Comparison of ENCODE assay signal across 8 mouse cellular contexts in genomic region chr17:30197280-30198030, GRCm38 (mm10).
DNase-seq lines count a peak whose midpoint lies in the region; ATAC-seq and TF ChIP-seq lines count a peak whose summit lies in the region.

No protein-coding gene starts in this region.

- peak overlapping the region; percentile 87 for H3K27ac ChIP-seq in heart, embryonic 11.5 days (ENCODE audit: low read depth, low read length)
- H3K27ac ChIP-seq in heart, embryonic 16.5 days (ENCODE audit: low read length): peak overlapping the region; percentile 86

- H3K79me2 ChIP-seq in myocyte (ENCODE audit: control insufficient read depth, insufficient read depth): peaks cover 50% of the 10 kb centered on the region

- no peak overlapping the region for H3K4me3 ChIP-seq in heart, embryonic 11.5 days (ENCODE audit: low read depth, low read length)
- H3K4me3 ChIP-seq in heart, embryonic 16.5 days (ENCODE audit: low read length): no peak overlapping the region
- H3K4me3 ChIP-seq in myocyte: no peak overlapping the region

- intact Hi-C loops in heart, postnatal 14 days (cut with DNase I): loop anchor here (5.0 kb wide), 2 partner anchors 85 to 175 kb away; no protein-coding TSS in a partner anchor

- no peak overlapping the region for H3ac ChIP-seq in myocyte (ENCODE audit: control insufficient read depth, insufficient read length)

- no peaks in the 10 kb centered on the region for H3K9me3 ChIP-seq in heart, embryonic 11.5 days (replicated peaks; ENCODE audit: control insufficient read depth, low read length)
- H3K9me3 ChIP-seq in heart, embryonic 16.5 days (replicated peaks; ENCODE audit: control insufficient read depth, low read length): no peaks in the 10 kb centered on the region

- no peak for ATAC-seq in heart, embryonic 11.5 days (replicated peaks; ENCODE audit: insufficient number of reproducible peaks, low FRiP score, low TSS enrichment)
- ATAC-seq in heart, embryonic 16.5 days (replicated peaks; ENCODE audit: extremely low read depth, insufficient read depth, low FRiP score): no peak

- DNase-seq in heart, postnatal 14 days: no peak
- DNase-seq in spleen, adult 18-20 months: peak; percentile 28 to 46
- DNase-seq in spleen, adult 12 weeks (ENCODE audit: low spot score): no peak
- DNase-seq in frontal cortex, adult 2 months (ENCODE audit: extremely low spot score in 1 of 2, low spot score in 1 of 2): no peak
- DNase-seq in embryo, embryonic 10 days (ENCODE audit: low spot score): no peak

- H3K27me3 ChIP-seq in heart, embryonic 11.5 days (ENCODE audit: control insufficient read depth, insufficient read depth, low read length): no peaks in the 10 kb centered on the region
- no peaks in the 10 kb centered on the region for H3K27me3 ChIP-seq in heart, embryonic 16.5 days (ENCODE audit: control insufficient read depth, insufficient read depth, low read length)
- no peaks in the 10 kb centered on the region for H3K27me3 ChIP-seq in myocyte (ENCODE audit: control insufficient read depth, insufficient read depth, insufficient read length)

- peak overlapping the region; percentile 13; the same call in 1 of the 2 replicates for H3K9ac ChIP-seq in heart, embryonic 11.5 days (ENCODE audit: low read depth, low read length)
- H3K9ac ChIP-seq in heart, embryonic 16.5 days (ENCODE audit: low read length): peak overlapping the region; percentile 50

- WGBS in heart, embryonic 11.5 days (ENCODE audit: insufficient replicate concordance): 52% methylated on average over 12 of the region's 12 CpGs
- 44% methylated on average over 12 of the region's 12 CpGs for WGBS in heart, embryonic 16.5 days

- no peak for TF ChIP-seq POLR2A in myocyte (IDR thresholded peaks at IDR 0.05; ENCODE audit: insufficient read length, low read depth)

- H3K4me1 ChIP-seq in heart, embryonic 11.5 days (ENCODE audit: control insufficient read depth, insufficient read depth, low read length): peaks cover 97% of the 10 kb centered on the region
- H3K4me1 ChIP-seq in heart, embryonic 16.5 days (ENCODE audit: control insufficient read depth, insufficient read depth, low read length): peaks cover 88% of the 10 kb centered on the region

- no peaks in the 10 kb centered on the region for H3K36me3 ChIP-seq in heart, embryonic 11.5 days (ENCODE audit: control insufficient read depth, insufficient read depth, low read length)
- peaks cover 3% of the 10 kb centered on the region for H3K36me3 ChIP-seq in heart, embryonic 16.5 days (ENCODE audit: control insufficient read depth, insufficient read depth)
- H3K36me3 ChIP-seq in myocyte (ENCODE audit: control insufficient read depth, insufficient read depth): peaks cover 10% of the 10 kb centered on the region

- H3K4me2 ChIP-seq in heart, embryonic 11.5 days: peak overlapping the region; percentile 34
- H3K4me2 ChIP-seq in heart, embryonic 16.5 days (ENCODE audit: low read depth, low read length): peak overlapping the region; percentile 31
- no peak overlapping the region for H3K4me2 ChIP-seq in myocyte (ENCODE audit: low read depth)

TF ChIP-seq in myocyte, 11 proteins besides CTCF, POLR2A, EP300 and RAD21:
- TF ChIP-seq MYOG (IDR thresholded peaks at IDR 0.05; ENCODE audit: control insufficient read depth in 1 of 3, insufficient read depth in 1 of 3, insufficient read length in 2 of 3, low read depth in 2 of 3) (peak in 1 of 3 experiments; percentile 35), E2F4 (IDR thresholded peaks at IDR 0.05; ENCODE audit: insufficient read depth) (no peak), CEBPB (IDR thresholded peaks at IDR 0.05; ENCODE audit: insufficient read depth, poor library complexity, severe bottlenecking) (no peak), SRF (IDR thresholded peaks at IDR 0.05; ENCODE audit: control insufficient read depth, insufficient read length, low read depth) (no peak), MYOD1 (IDR thresholded peaks at IDR 0.05; ENCODE audit: control insufficient read depth in 1 of 3, insufficient read length in 2 of 3, low read depth in 2 of 3) (peak in 2 of 3 experiments; percentile 3 to 39), USF1 (IDR thresholded peaks at IDR 0.05; ENCODE audit: low read depth) (no peak), REST (IDR thresholded peaks at IDR 0.05; ENCODE audit: insufficient read depth, insufficient read length) (no peak), POLR2AphosphoS2 (IDR thresholded peaks at IDR 0.05; ENCODE audit: insufficient read length, low read depth) (no peak), TCF3 (IDR thresholded peaks at IDR 0.05; ENCODE audit: insufficient read length, low read depth) (no peak), MAX (IDR thresholded peaks at IDR 0.05; ENCODE audit: low read depth) (no peak), TCF12 (IDR thresholded peaks at IDR 0.05; ENCODE audit: insufficient read depth, poor library complexity, severe bottlenecking) (no peak)

Comparison
In these comparisons a context has a peak if more than half of its experiments do, and no peak if none do; other contexts are left out.
1. DNase-seq: peak in spleen, adult 18-20 months (2 of 2); none in heart, postnatal 14 days (0 of 2), spleen, adult 12 weeks (single experiment), frontal cortex, adult 2 months (0 of 2) and embryo, embryonic 10 days (single experiment).